8 mouse cellular contexts compared by ENCODE assay signal in the genomic region with DNA sequence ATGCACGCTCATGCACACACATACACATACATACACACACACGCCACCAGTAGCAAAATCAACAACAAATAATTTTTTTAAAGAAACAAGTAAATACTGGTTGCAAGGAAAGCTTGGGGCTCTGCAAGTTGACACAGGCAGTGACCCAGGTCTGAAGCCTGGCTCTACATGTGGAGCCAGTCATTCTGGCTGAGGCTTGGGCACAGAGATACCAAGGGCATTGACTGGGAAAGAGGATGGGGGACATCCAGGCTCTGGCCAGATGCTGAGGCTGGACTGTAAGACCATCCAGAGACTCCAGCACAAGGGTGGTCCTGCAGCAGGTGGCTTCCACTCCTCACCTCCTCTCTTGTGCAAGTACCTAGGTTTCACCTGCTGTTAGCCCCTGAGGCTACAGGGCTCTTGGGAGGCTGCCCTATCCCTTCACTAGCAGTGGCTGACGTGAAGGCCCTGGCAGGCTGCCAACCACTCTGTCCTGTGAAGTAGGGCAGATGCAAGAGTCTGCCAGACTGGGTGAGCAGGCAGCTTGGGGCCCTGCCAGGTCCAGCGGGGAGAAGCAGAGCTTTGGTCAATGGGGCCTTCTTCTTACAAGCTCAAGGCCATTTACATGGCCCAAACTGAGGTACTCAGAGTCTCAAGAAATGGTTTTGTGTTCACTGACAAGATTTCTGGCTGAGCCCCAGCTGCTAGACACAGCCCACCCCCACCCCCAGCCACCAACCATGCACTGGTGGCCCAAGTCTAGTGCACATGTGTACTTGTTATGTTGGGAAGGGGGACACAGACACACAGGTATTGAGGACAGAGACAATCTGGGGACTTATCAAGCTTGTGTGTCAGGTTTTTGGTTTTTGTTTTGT. TPM values are rescaled to one million over a fixed set of nuclear protein-coding genes. Genes with fewer than 3 reads are reported as not detected.
DNase-seq lines count a peak whose midpoint lies in the region; ATAC-seq and TF ChIP-seq lines count a peak whose summit lies in the region.

No protein-coding gene starts in this region.

- peaks cover 11% of the 10 kb centered on the region for H3K4me1 ChIP-seq in cortical plate, adult 2 months (ENCODE audit: control insufficient read depth, insufficient read depth, low read length)
- H3K4me1 ChIP-seq in intestine, embryonic 16.5 days (ENCODE audit: control insufficient read depth, insufficient read depth, low read length), result peaks cover 26% of the 10 kb centered on the region
- peaks cover 22% of the 10 kb centered on the region for H3K4me1 ChIP-seq in midbrain, embryonic 13.5 days (replicated peaks)

- peak; percentile 93 for ATAC-seq in intestine, embryonic 16.5 days
- peak; percentile 88 for ATAC-seq in midbrain, embryonic 13.5 days
- no peak for ATAC-seq in erythroid progenitor cell, adult 5-6 weeks (replicated peaks; ENCODE audit: low FRiP score, poor library complexity, severe bottlenecking)

- H3K9ac ChIP-seq in intestine, embryonic 16.5 days (ENCODE audit: low read depth, low read length), result 0 out of 2 replicates have a peak overlapping the region, but pooled peaks have one; percentile 21
- no peak overlapping the region for H3K9ac ChIP-seq in midbrain, embryonic 13.5 days (replicated peaks)

- no peak overlapping the region for H3K4me2 ChIP-seq in intestine, embryonic 16.5 days (ENCODE audit: low read depth, low read length)
- H3K4me2 ChIP-seq in midbrain, embryonic 13.5 days (replicated peaks), result no peak overlapping the region

- WGBS in intestine, embryonic 16.5 days, result 45% methylated on average over 4 of the region's 4 CpGs
- WGBS in midbrain, embryonic 13.5 days, result 61% methylated on average over 4 of the region's 4 CpGs

- no peaks in the 10 kb centered on the region for H3K27me3 ChIP-seq in intestine, embryonic 16.5 days (replicated peaks; ENCODE audit: control insufficient read depth, insufficient read depth, low read length)
- no peaks in the 10 kb centered on the region for H3K27me3 ChIP-seq in midbrain, embryonic 13.5 days

- intact Hi-C loops in gastrocnemius, postnatal 36 days (cut with DNase I), result no loop called here
- intact Hi-C loops in left cerebral cortex, postnatal 14 days (cut with DNase I), result no loop called here

- no peak for TF ChIP-seq POLR2A in cortical plate, adult 2 months (IDR thresholded peaks at IDR 0.05; ENCODE audit: extremely low read depth, insufficient read depth, low read length)

- peak; percentile 98 for DNase-seq in adrenal gland, postnatal 14 days
- DNase-seq in gastrocnemius, postnatal 36 days, result peak; percentile 69 to 85
- peak; percentile 91 to 92 for DNase-seq in left cerebral cortex, postnatal 14 days (ENCODE audit: low spot score in 2 of 2)
- peak; percentile 94 for DNase-seq in testis, postnatal 10 days (ENCODE audit: low spot score)

- H3K4me3 ChIP-seq in cortical plate, adult 2 months (ENCODE audit: insufficient read depth, low read length), result no peak overlapping the region
- no peak overlapping the region for H3K4me3 ChIP-seq in intestine, embryonic 16.5 days (ENCODE audit: low read length)
- H3K4me3 ChIP-seq in midbrain, embryonic 13.5 days (replicated peaks), result no peak overlapping the region

- TF ChIP-seq CTCF in cortical plate, adult 2 months (IDR thresholded peaks at IDR 0.05; ENCODE audit: extremely low read depth, insufficient read depth, low read length), result no peak

- H3K36me3 ChIP-seq in intestine, embryonic 16.5 days (ENCODE audit: control insufficient read depth, insufficient read depth, low read length), result no peaks in the 10 kb centered on the region
- H3K36me3 ChIP-seq in midbrain, embryonic 13.5 days, result no peaks in the 10 kb centered on the region

- H3K27ac ChIP-seq in cortical plate, adult 2 months (ENCODE audit: insufficient read depth, low read length), result peak overlapping the region; percentile 80; the same call in 1 of the 2 replicates
- peak overlapping the region; percentile 64 for H3K27ac ChIP-seq in intestine, embryonic 16.5 days (ENCODE audit: low read length)
- H3K27ac ChIP-seq in midbrain, embryonic 13.5 days, result peak overlapping the region; percentile 72

- no peaks in the 10 kb centered on the region for H3K9me3 ChIP-seq in intestine, embryonic 16.5 days (ENCODE audit: control insufficient read depth, low read length)
- no peaks in the 10 kb centered on the region for H3K9me3 ChIP-seq in midbrain, embryonic 13.5 days

RNA-seq across cellular contexts. Expression of gene Olfr412, which starts 46.9 kb away (rescaled TPM):
- total RNA-seq in adrenal gland, postnatal 14 days (2021), result not detected in 2 replicates
- not detected in 2 replicates for polyA plus RNA-seq in cortical plate, adult 2 months (2012; rRNA removed)
- total RNA-seq in gastrocnemius, postnatal 36 days (2021), result not detected
- polyA plus RNA-seq in intestine, embryonic 16.5 days (2015; fragmentation: Nextera tagmentation; extraction: Ambion mirVana), result not detected in 2 replicates
- not detected for total RNA-seq in left cerebral cortex, postnatal 14 days (2021)
- polyA plus RNA-seq in midbrain, embryonic 13.5 days (2015; fragmentation: Nextera tagmentation; extraction: Ambion mirVana), result not detected in 2 replicates
- not detected in 2 replicates for total RNA-seq in erythroid progenitor cell, adult 5-6 weeks (2015; ENCODE audit: low replicate concordance)
- total RNA-seq in erythroid progenitor cell, adult 5-6 weeks (2017; ENCODE audit: low replicate concordance), result not detected in 2 replicates

RNA-seq across cellular contexts. Expression of gene Olfr411, which starts 56.4 kb away (rescaled TPM):
- total RNA-seq in adrenal gland, postnatal 14 days (2021), result not detected in 2 replicates
- polyA plus RNA-seq in cortical plate, adult 2 months (2012; rRNA removed), result not detected in 2 replicates
- not detected for total RNA-seq in gastrocnemius, postnatal 36 days (2021)
- polyA plus RNA-seq in intestine, embryonic 16.5 days (2015; fragmentation: Nextera tagmentation; extraction: Ambion mirVana), result not detected in 2 replicates
- not detected for total RNA-seq in left cerebral cortex, postnatal 14 days (2021)
- not detected in 2 replicates for polyA plus RNA-seq in midbrain, embryonic 13.5 days (2015; fragmentation: Nextera tagmentation; extraction: Ambion mirVana)
- not detected in 2 replicates for total RNA-seq in erythroid progenitor cell, adult 5-6 weeks (2015; ENCODE audit: low replicate concordance)
- total RNA-seq in erythroid progenitor cell, adult 5-6 weeks (2017; ENCODE audit: low replicate concordance), result not detected in 2 replicates
